Mouse (Mus musculus) intestine, embryonic 16.5 days (tissue): ENCODE data around the gene Mylpf. TPM values are rescaled to one million over a fixed set of nuclear protein-coding genes. Genes with fewer than 3 reads are reported as not detected.
"Not testable (repeated sequence)": the region's sequence is repeated elsewhere in the genome, so short reads cannot be mapped to it uniquely, and the experiment has no call there.

Source experiments
- ATAC-seq: fragments of 200-750 bp; cut with Nextera tagmentation; 2 replicates; pipeline ENCODE4 v1.8.0; 2017; ENCODE audit warnings: moderate TSS enrichment, moderate library complexity
- H3K27ac ChIP-seq: fragments of 300-500 bp; sonication (generic); 2 replicates; pipeline ENCODE4 v1.5.1; 2014; ENCODE audit warnings: mild to moderate bottlenecking, low read length
- H3K27me3 ChIP-seq: fragments of 300-500 bp; sonication (generic); replicated peaks from 2 replicates; pipeline ENCODE4 v1.6.1; 2014; ENCODE audit warnings: low read length, control low read depth, mixed read lengths; ENCODE audit not compliant: control insufficient read depth, insufficient read depth
- H3K36me3 ChIP-seq: fragments of 300-500 bp; sonication (generic); 2 replicates; pipeline ENCODE4 v1.6.1; 2014; ENCODE audit warnings: low read length, control low read depth; ENCODE audit not compliant: control insufficient read depth, insufficient read depth
- H3K4me1 ChIP-seq: fragments of 300-500 bp; sonication (generic); 2 replicates; pipeline ENCODE4 v1.6.1; 2014; ENCODE audit warnings: low read length, control low read depth, mixed read lengths; ENCODE audit not compliant: control insufficient read depth, insufficient read depth
- H3K4me2 ChIP-seq: fragments of 300-500 bp; sonication (generic); 2 replicates; pipeline ENCODE4 v1.6.1; 2014; ENCODE audit warnings: low read depth, low read length, control low read depth
- H3K4me3 ChIP-seq: fragments of 300-500 bp; sonication (generic); 2 replicates; pipeline ENCODE4 v1.5.1; 2014; ENCODE audit warnings: mild to moderate bottlenecking, low read length
- H3K9ac ChIP-seq: fragments of 300-500 bp; sonication (generic); 2 replicates; pipeline ENCODE4 v1.6.1; 2014; ENCODE audit warnings: low read depth, low read length
- H3K9me3 ChIP-seq: fragments of 300-500 bp; sonication (generic); 2 replicates; pipeline ENCODE4 v1.6.1; 2016; ENCODE audit warnings: low read length, control low read depth; ENCODE audit not compliant: control insufficient read depth
- WGBS: fragments of 180-500 bp; shearing (Covaris S2); extraction: QIAGEN DNeasy Blood & Tissue Kit; methylation state at CpG from one replicate; pipeline ENCODE4 v1.1.7; 2014; 5-methylcytosine and 5-hydroxymethylcytosine counted together
- polyA plus RNA-seq: library from polyadenylated mRNA; unstranded; fragments of >200 nt; fragmentation: Nextera tagmentation; extraction: Ambion mirVana; gene quantifications from 2 replicates; pipeline ENCODE4 v1.2.1, GENCODE M21; 2015

Mylpf gene
- polyA plus RNA-seq, 1 experiment from 2014 or later, result 21.0 TPM

DNA sequence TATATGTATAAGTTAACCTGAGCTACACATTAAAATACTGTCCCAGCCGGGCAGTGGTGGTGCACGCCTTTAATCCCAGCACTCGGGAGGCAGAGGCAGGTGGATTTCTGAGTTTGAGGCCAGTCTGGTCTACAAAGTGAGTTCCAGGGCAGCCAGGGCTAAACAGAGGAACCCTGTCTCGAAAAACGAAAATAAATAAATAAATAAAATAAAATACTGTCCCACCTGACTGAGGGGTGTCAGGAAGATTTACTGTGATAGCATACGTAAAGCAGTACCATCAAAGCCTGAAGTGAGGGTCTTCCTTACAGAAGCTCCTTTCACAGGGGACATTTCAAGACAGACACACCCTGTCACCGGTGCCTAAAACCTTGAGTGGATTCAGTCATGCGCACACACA is 41.8 kb downstream of the Mylpf start:
- H3K36me3 ChIP-seq, H3K27ac ChIP-seq, ATAC-seq, H3K4me2 ChIP-seq, H3K9me3 ChIP-seq, H3K27me3 ChIP-seq, H3K9ac ChIP-seq, H3K4me3 ChIP-seq: not testable (repeated sequence)
- WGBS, result 93% methylated on average over 8 of the region's 8 CpGs
- peaks cover 11% of the 10 kb centered on the region for H3K4me1 ChIP-seq

DNA sequence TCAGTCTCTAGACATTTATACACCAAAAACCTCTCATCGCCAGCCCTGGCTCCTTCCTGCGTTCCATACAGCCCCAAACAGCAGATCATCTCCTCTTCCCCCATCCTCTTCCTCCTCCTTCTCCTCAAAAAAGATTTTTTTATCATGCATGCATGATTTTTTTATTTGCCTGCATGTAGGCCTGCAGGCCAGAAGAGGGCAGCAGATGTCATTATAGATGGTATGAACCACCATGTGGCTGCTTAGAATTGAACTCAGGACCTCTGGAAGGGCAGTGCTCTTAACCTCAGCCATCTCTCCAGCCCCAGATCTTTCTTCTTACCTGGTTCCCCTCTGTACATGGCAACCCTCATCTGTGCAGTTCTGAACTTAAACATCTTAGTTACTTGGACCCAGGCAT is 43.7 kb downstream of the Mylpf start:
- 90% methylated on average over 2 of the region's 2 CpGs for WGBS
- H3K36me3 ChIP-seq, result 0 out of 2 replicates have a peak, but pooled peaks cover 5% of the 10 kb centered on the region
- no peak overlapping the region for H3K4me3 ChIP-seq

DNA sequence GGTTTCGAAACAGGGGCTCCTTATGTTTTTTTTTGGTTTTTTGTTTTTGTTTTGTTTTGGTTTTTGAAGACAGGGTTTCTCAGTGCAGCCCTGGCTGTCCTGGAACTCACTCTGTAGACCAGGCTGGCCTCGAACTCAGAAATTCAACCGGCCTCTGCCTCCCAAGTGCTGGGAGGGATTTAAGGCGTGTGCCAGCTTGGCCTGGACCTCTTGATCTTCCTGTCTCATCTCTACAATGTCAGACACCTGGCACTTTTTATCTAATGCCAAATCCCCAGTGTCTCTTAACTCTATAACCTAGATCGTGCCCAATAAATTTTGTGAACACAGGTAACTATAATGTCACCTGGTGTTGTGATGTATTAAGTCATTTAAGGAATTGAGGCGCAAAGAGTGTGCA is 44.7 kb downstream of the Mylpf start:
- 0 out of 2 replicates have a peak, but pooled peaks cover 5% of the 10 kb centered on the region for H3K36me3 ChIP-seq
- no peak for ATAC-seq
- WGBS, result 75% methylated on average over 6 of the region's 6 CpGs

More for the DNA sequence above, 43.7 kb downstream of the Mylpf start:
- no peak overlapping the region for H3K27ac ChIP-seq
- peaks cover 6% of the 10 kb centered on the region for H3K4me1 ChIP-seq
- no peaks in the 10 kb centered on the region for H3K9me3 ChIP-seq
- no peak overlapping the region for H3K4me2 ChIP-seq
- H3K27me3 ChIP-seq, result no peaks in the 10 kb centered on the region
- ATAC-seq, result no peak
- no peak overlapping the region for H3K9ac ChIP-seq

DNA sequence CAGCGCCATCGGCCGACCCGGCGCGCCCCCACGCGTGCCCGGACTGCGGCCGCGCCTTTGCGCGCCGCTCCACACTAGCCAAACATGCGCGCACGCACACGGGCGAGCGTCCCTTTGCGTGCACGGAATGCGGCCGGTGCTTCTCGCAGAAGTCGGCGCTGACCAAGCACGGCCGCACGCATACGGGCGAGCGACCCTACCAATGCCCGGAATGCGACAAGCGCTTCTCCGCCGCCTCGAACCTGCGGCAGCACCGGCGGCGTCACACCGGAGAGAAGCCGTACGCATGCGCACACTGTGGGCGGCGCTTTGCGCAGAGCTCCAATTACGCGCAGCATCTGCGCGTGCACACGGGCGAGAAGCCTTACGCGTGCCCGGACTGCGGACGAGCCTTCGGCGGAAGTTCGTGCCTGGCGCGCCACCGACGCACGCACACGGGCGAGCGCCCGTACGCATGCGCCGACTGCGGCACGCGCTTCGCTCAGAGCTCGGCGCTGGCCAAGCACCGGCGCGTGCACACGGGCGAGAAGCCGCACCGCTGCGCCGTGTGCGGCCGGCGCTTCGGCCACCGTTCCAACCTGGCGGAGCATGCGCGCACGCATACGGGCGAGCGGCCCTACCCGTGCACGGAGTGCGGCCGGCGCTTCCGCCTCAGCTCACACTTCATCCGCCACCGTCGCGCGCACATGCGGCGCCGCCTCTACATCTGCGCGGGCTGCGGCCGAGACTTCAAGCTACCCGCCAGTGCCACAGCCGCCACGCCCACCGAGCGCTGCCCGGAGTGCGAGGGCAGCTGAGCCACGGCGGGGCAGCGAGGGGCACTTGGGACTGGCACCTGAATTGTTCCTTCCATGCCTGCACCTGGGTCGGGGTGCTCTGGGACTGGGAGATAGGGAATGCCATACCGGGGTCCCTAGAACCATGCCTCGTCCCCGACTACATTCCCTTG is 45.4 kb downstream of the Mylpf start:
- no peaks in the 10 kb centered on the region for H3K27me3 ChIP-seq
- H3K4me3 ChIP-seq, result peak overlapping the region; percentile 60
- peaks cover 8% of the 10 kb centered on the region for H3K4me1 ChIP-seq
- peak; percentile 96 for ATAC-seq
- under 1% methylated on average over 136 of the region's 136 CpGs for WGBS
- no peaks in the 10 kb centered on the region for H3K9me3 ChIP-seq
- peak overlapping the region; percentile 75 for H3K9ac ChIP-seq
- H3K4me2 ChIP-seq, result peak overlapping the region; percentile 98
- H3K27ac ChIP-seq, result peak overlapping the region; percentile 94
- H3K36me3 ChIP-seq, result 0 out of 2 replicates have a peak, but pooled peaks cover 5% of the 10 kb centered on the region

More for the DNA sequence above, 44.7 kb downstream of the Mylpf start:
- H3K27me3 ChIP-seq, result no peaks in the 10 kb centered on the region
- H3K4me3 ChIP-seq, result peak overlapping the region; percentile 60
- peak overlapping the region; percentile 75 for H3K9ac ChIP-seq
- peak overlapping the region; percentile 98 for H3K4me2 ChIP-seq
- H3K4me1 ChIP-seq, result peaks cover 6% of the 10 kb centered on the region
- no peaks in the 10 kb centered on the region for H3K9me3 ChIP-seq
- H3K27ac ChIP-seq, result peak overlapping the region; percentile 83

DNA sequence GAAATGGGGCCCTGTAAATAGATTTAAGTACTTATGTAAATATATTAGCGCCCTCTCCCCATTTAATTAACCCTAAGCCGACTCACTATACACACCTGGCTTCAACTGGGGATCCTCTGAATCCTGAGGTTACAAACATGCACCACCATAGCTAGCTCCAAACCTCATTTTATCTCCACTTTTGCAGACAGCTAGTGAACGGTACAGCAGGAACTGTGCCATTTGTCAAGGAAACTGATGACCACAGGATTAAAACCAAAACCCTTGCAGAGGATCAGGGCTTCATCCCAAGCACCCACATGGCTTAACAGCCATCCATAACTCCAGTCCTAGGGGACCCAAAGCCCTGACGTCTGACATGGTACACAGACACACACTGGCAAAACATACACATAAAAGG is 46.3 kb downstream of the Mylpf start:
- Histone ChIP-seq H3K9me3 (no peaks in the 10 kb centered on the region), H3K27ac (peak overlapping the region; percentile 94; the same call in 1 of the 2 replicates), H3K4me2 (peak overlapping the region; percentile 98), H3K27me3 (no peaks in the 10 kb centered on the region), H3K4me1 (peaks cover 11% of the 10 kb centered on the region), H3K4me3 (peak overlapping the region; percentile 60), H3K9ac (peak overlapping the region; percentile 75), H3K36me3 (0 out of 2 replicates have a peak, but pooled peaks cover 5% of the 10 kb centered on the region)
- 12% methylated on average over 4 of the region's 4 CpGs for WGBS
- ATAC-seq, result no peak

DNA sequence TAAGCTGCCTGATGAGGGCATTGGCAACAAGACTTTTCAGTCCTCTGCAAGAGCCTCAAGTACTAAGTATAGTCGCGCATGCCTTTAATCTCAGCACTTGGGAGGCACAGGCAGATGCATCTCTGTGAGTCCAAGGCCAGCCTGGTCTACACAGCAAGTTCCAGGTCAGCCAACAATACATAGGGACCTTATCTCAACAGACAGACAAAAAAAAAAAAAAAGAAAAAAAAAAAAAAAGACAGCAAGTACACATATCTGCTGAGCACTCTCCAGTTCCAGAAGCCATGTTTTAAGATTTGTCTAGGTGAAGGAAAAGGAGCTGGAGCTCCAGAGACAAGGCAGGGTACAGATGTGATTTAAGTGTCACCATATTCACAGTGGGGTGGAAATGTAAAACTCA is 47.3 kb downstream of the Mylpf start:
- Histone ChIP-seq H3K4me2 (no peak overlapping the region), H3K9ac (no peak overlapping the region), H3K9me3 (no peaks in the 10 kb centered on the region), H3K27me3 (no peaks in the 10 kb centered on the region), H3K36me3 (0 out of 2 replicates have a peak, but pooled peaks cover 5% of the 10 kb centered on the region), H3K27ac (no peak overlapping the region), H3K4me1 (peaks cover 12% of the 10 kb centered on the region), H3K4me3 (no peak overlapping the region)
- ATAC-seq, result no peak
- WGBS, result 84% methylated on average over 2 of the region's 2 CpGs

DNA sequence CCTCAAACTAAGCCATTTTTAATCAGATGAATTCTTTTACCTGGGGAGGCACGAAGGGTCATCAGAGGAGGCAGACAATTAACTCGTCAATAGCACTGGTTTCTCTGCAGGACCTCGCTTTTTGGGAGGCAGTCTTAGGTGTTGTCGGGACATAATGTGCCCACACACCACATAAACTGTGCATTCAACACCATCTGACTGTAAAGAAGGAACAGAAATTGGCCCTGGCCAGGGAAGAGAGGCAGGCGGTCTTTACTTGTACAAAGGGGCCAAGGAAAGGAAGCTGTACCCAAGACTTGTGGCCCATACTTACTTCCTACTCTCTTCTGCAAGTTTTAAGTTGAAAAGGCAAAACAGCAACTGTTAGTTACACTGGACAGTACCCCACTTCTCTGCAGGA is 47.8 kb downstream of the Mylpf start:
- Histone ChIP-seq H3K4me1 (peaks cover 14% of the 10 kb centered on the region), H3K9ac (no peak overlapping the region), H3K36me3 (0 out of 2 replicates have a peak, but pooled peaks cover 2% of the 10 kb centered on the region), H3K9me3 (no peaks in the 10 kb centered on the region), H3K4me2 (no peak overlapping the region), H3K4me3 (no peak overlapping the region), H3K27me3 (no peaks in the 10 kb centered on the region), H3K27ac (no peak overlapping the region)
- no peak for ATAC-seq
- 92% methylated on average over 5 of the region's 5 CpGs for WGBS

DNA sequence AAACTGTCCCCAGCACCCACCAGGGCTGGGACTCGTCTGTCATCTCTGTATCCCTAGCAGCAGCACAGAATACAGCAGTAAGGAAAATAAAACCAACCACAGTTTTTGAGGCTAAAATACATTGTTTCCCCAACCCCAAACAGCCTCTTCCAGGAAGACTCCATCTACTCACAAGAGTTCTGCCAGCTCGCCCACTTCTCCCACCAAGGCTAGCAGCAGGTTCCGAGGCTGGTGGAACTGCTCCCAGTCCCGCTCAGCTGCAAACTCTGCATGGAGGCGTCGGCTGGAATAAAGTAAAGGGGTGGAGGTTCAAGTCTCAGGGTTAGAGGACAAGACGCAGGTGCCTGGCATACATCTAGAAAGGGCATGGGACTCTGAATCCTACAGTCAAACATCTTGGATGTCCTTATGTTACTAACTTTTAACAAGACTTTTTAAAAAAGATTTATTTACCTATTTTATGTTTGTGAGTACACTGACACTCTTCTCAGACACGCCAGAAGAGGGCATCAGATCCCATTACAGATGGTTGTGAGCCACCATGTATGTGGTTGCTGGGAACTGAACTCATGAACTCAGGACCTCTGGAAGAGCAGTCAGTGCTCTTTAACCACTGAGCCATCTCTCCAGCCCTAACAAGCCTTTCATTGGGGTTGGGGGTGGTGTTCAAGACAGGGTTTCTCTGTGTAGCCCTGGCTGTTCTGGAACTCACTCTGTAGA is 50.7 kb downstream of the Mylpf start:
- 0 out of 2 replicates have a peak, but pooled peaks cover 2% of the 10 kb centered on the region for H3K36me3 ChIP-seq
- H3K4me3 ChIP-seq, result peak overlapping the region; percentile 63
- no peak for ATAC-seq
- H3K4me2 ChIP-seq, result peak overlapping the region; percentile 53
- no peaks in the 10 kb centered on the region for H3K27me3 ChIP-seq
- peaks cover 14% of the 10 kb centered on the region for H3K4me1 ChIP-seq
- peak overlapping the region; percentile 2; the same call in 1 of the 2 replicates for H3K9ac ChIP-seq
- no peaks in the 10 kb centered on the region for H3K9me3 ChIP-seq
- 73% methylated on average over 8 of the region's 8 CpGs for WGBS
- no peak overlapping the region for H3K27ac ChIP-seq
